Mouse (Mus musculus) urinary bladder, postnatal 14 days (tissue): Measurements from ENCODE around the gene Kiz.

ENCODE experiments used
- DNase-seq: peaks from one replicate; pipeline ENCODE4 v3.0.0; 2021; ENCODE audit warnings: low spot score

Gene Kiz

DNA sequence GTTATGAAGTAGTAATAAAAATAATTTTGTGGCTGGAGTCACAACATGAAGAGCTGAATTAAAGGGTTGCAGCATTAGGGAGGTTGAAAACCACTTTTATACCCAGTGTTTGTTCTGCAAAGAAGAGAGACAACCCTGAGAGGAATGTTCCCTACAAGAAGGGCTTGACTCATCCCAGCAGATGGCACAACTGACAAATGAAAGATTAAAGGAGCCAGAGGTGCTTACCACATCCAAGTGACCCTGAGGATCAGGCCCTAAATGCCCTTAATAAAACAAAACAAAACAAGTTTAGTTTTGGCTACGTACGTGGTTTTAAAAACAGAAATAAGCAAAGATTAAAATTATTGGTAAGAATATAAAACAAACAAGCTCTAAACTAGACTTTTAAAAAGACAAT lies 129.2 kb downstream of the Kiz start:
- DNase-seq = no peak

DNA sequence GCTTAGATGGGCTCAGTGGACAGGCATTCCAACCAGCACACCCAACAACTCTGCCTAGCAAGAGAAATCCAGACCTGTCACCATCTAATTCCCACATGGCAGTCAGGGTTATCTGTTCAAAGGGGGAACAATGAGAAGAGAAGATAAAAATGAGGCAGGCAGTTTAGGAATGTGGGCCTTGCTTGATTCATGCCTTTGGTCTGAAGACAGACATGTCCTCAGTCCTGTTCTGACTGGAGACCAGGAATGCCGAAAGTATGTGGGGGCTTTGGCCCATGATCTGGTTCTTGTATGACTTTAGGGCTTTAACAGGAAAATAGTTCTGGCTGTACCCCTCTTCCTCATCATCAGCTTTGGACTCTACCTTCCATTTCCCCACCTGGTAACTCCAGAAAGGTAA lies 130.1 kb downstream of the Kiz start:
- no peak for DNase-seq

GRCm38 (mm10) chr2:146986429-146986828 lies 130.8 kb downstream of the Kiz start:
- DNase-seq = no peak

- DNase-seq = no peak
These were observed 151.6 kb downstream of the Kiz start for GRCm38 (mm10) chr2:147007265-147007664.

- DNase-seq = no peak
These were observed 153.4 kb downstream of the Kiz start for GRCm38 (mm10) chr2:147009084-147009483.

DNA sequence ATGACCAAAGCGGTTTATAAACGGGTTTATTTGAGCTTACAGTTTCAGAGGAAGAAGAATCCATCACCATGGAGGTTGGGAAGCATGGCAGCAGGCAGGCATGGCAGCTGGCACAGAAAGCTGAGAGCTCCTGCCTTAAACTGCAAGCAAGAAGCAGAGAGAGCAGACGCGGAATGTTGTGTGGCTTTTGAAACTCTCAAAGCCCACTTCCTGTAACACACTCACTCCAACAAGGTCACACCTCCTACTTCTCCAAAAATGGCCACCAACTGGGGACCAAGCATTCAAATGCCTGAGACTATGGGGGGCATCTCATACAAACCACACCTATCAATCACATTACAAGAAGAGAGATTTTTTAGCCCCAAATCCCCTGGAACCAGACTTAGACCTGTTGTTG lies 154.5 kb downstream of the Kiz start:
- DNase-seq = no peak

DNA sequence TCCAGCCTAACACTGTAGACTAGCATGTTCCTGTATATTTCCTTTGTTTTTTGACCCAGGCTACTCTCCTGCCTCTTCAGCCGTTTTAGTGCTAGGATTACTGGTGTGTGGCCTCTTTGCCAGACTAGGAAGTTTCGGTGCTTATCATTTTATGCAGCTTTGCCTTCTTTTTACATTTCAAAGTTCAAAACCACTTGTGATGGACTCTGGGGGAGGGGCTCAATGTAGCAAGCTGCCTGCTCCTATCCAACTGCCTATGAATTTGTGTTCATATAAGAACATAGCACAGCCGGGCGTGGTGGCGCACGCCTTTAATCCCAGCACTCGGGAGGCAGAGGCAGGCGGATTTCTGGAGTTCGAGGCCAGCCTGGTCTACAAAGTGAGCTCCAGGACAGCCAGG lies 155.3 kb downstream of the Kiz start:
- no peak for DNase-seq

GRCm38 (mm10) chr2:147011474-147012140 lies 155.9 kb downstream of the Kiz start:
- DNase-seq = no peak

- DNase-seq = no peak
These were observed 156.5 kb downstream of the Kiz start for GRCm38 (mm10) chr2:147012141-147012622.

DNA sequence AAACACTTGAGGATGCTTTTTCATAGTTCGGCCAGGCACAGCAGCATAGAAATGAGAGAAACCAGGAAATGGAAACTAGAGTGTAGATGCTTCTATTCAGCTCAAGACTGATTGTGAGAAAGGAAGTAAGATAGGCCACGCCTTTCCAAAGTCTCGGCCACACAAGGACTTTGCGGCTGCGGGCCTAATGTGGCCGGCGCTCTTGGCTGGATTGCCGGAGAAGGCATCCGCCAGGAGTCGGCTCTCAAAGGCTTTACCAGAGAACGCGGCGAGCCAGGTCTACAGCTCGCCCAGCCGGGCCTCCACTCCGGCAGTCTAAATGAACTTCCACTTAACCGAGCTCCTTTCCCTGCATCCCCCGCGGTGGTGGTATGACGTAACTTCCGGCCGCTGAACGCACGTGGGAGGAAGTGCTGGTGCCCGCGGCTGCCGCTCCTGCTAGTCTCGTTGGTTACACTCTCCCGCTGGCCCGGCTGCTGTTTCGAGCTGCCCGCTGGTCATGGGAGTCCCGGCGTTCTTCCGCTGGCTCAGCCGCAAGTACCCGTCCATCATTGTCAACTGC lies 157.0 kb downstream of the Kiz start, which contains the start of gene Xrn2:
Gene Xrn2, plus strand, starts transcription at position 374 of the 562 bp plus-strand sequence.
- peak; percentile 95 for DNase-seq

DNA sequence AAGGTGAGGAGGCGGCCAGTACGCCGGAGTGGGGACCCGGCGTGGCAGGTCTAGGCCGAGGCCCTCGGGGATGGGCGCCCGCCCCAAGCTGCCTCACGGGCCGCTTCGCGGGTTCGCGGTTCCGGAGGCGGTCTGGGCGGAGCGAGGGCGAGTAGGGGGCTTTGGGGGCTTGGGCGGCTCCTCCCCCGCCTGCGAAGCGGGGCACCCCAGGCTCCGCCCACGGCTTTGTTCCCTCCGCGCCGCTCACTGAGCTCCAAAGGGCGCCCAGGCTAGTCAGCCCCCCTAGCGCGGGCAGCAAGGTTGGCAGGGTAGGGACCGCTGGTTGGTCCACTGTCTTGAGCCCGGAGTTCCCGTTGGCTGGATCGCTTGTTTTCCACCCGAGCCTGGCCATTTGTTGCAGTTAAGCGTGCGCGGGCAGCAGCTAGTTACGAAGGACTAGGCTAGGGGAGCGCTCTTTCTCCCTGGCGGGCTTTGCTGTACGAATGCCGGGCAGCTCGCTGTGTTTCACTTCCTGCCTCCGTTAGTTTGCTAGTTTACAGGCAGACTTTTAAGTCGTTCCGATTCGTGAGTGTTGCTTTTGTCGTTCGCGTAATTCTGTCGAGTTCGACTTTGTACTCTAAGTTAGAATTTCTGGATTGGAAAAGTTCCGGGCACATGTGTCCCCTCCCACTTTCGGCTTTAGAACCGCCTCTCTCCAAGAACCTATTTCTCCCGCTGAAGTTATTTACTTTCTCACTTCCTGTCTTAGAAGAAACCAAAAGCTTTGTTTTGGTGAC lies 157.7 kb downstream of the Kiz start:
- peak; percentile 54 for DNase-seq

DNA sequence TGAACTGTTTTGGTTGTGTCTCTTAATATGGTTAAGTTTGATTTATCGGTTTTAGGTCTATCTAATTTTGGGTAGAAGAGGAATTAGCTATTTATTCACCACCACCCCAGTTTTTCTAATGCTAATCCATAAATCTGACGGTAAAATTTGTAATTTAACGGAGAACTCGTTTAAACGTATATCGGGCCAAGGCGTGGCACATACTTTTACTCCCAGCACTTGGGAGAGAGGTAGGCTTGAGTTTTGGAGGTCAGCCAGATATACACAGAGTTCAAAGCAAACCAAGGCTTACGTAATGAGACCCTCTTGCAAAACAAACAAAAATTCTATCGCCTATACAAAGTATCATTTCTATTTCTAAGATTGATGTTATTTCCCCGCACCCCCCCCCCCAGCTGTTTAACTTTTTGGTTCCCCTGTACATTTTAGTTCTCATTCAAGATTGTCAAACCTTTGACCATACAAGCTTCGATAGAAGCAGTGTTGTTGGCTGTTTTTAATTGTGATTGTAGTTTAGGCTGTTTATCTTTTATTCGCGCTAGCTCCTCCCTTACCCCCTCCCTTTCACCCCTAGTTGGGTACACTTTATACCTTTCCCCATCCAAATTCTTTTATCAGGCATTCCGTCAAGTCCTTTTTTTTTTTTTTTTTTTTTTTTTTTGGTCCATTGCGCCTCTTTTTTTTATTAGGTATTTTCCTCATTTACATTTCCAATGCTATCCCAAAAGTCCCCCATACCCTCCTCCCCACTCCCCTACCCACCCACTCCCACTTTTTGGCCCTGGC lies 158.6 kb downstream of the Kiz start:
- DNase-seq = peak; percentile 13
